Mouse (Mus musculus) kidney, postnatal 25 days (tissue): Measurements from ENCODE around the gene Olfr312.
"Not testable (repeated sequence)": the region's sequence is repeated elsewhere in the genome, so short reads cannot be mapped to it uniquely, and the experiment has no call there.

ENCODE experiments used
- DNase-seq, 2 experiments: peaks; one replicate each; pipeline ENCODE4 v3.0.0; 2021; ENCODE audit warnings: mixed read lengths in 2 of 2

Gene Olfr312

DNA sequence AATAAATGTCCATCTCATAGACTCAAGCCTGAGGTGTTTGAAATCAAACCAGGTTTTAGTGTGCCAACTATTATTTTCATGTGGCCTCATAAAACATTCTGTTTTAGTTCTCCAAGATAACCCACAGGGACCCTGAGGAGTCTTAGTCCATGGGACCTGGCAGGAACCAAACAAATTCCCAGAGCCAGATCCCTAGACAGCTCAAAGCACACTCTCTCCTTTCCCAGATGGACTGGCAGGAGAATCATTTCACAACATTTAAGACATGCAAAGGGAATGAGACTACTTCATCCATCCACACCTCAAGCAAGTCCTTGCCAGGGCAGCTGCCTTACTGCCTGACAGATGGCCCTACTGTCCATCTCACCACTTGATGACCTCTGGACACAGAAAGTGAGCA, at the start of gene Olfr312:
TSS of gene Olfr312 (plus strand) at position 301 of the 400 bp plus-strand sequence.
- DNase-seq: not testable (repeated sequence)

DNA sequence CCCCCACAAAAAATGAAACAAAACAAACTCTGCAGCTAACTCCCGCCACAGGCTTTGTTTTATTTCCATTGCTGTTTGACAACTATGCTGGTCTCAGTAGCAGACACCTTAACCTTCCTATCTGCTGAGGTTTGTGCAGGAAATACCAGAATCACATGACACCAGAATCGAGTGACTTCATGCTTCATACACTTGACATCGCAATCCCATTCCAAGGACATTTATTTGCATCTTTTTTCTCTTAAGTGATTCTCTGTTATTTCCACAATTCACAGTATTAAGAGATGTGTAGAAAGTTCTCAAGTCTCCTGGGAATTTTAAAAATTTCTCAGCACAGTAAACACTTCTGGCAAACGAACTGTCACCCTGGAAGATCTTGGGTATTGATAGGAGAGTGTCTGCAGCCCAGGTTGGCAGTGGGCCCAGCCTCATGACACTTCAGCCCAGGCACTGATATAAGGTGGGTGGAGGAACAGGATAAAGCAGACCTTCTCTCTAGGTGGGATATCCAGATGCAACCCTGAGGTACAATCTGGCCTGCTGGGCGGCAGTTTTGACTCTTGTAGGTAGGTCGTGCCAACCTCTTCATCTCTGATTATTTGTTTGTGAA, 46.5 kb upstream of the Olfr312 start, which contains the start of gene Olfr314:
TSS of gene Olfr314 (plus strand) at position 473 of the 610 bp plus-strand sequence.
- DNase-seq: no peak

DNA sequence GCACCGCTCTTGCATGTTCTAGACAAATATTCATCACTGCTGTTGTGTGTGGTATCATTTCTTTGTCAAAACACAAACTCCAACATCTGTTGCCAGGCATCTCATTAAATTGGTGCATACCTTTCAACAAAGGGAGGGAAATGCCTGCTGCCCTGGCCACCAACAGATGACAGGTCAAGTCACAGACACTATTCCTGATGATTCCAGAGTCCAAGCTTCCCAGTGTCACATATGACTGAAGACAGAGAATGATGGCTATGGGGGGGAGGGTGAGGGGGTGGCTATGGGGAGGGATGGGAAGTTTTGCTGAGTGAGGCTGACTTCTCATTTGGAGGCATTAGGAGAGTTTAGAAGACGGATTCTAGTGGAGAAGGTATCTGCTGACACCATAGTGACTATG, 44.9 kb upstream of the Olfr312 start:
- DNase-seq: no peak

DNA sequence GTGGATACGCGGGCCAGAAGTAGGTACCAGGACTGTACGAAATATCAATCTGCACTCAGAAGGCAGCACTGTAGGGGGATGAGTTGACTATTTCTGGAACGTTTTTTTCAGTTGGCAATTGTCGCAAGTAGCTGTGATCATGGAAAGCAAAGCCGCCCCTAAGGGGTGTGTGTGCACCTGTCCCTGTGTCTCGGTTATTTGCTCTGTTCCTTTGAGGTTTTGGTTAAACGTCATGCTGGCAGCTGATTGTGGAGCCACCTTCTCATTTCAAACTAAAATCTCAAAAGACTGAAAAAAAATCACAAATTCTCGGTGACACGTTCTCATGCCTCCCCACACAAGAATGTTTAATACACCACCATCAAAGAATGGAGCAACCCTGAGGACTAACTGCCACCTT, 41.4 kb upstream of the Olfr312 start:
- no peak for DNase-seq

GRCm38 (mm10) chr11:58788346-58788745, 40.7 kb upstream of the Olfr312 start:
- no peak for DNase-seq

DNA sequence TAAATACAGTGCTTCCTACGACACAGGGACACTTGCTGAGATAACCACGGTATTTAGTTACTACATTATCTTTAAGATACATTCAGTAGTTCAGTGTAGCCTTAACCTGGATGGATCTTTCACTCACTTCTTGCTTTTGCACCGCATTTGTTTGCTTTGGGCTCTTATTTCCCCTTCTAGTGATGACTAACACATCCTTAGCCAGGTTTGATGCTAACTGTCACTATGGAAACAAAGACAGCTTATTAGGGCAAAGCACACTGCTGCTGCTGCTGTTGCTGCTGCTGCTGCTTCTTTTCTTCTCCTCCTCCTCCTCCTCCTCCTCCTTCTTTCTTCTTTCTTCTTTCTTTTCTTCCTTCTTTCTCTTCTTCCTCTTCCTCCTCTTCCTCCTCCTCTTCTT, 39.5 kb upstream of the Olfr312 start:
- no peak for DNase-seq

GRCm38 (mm10) chr11:58790053-58790452, 39.0 kb upstream of the Olfr312 start:
- no peak for DNase-seq

DNA sequence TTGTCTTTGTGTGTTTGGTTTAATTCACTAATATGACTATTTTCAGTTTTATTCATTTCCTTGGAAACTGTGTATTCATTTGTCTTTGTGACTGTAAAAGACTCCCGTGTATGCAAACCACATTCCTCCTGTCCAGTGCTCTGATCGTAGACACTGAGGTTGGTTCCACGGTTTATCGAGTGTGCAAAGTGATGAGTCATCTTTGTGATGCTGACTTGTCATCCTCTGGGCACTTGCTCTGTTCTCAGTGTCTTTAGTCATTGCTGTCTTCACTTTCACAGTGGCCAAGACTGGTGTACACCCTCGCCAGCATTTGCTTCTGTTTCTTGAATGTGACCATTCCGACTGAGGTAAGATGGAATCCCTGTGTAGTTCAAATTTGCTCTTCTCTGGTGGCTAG, 38.4 kb upstream of the Olfr312 start:
- DNase-seq: no peak

DNA sequence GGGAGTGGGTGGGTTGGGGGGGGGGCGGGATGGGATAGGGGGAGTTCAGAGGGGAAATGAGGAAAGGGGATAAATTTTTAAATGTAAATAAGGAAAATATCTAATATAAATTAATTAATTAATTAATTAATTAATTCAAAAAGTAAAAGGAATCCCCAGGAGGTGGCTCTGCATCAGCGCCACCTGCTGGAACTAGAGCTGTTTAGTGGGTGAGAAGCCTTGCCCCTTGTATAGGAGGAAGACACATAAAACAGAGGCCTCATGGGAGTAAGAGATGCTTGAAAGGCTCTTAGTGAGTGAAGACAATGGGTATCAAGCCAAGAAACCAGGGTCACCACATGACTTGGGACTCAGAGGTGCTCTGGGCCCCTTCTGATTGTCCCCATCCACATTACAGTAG, 33.2 kb upstream of the Olfr312 start:
- no peak for DNase-seq

DNA sequence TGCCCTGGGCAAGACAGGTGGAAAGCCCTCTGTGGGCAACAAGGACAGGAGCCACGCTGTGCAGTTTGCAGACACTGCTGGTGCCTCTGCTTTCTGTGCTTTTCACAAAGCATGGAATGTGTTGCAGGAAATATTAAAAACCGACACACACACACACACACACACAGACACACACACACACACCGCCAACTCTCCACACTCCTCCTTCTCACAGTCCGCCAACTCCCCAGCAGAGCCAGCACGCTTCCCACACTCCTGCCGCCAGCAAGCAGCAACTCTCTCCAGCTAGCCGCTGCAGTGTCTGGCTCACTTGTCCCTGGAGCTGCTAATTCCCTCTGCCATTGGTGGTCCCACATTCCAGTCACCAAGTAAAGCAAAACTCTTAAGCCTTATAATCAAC, 32.2 kb upstream of the Olfr312 start:
- DNase-seq: no peak

GRCm38 (mm10) chr11:58799747-58800146, 29.3 kb upstream of the Olfr312 start:
- DNase-seq: no peak

- no peak for DNase-seq
These were observed 27.3 kb upstream of the Olfr312 start, which contains the start of gene Fam183b for GRCm38 (mm10) chr11:58801558-58802228. Fam183b (minus strand) TSS chr11:58801960.

DNA sequence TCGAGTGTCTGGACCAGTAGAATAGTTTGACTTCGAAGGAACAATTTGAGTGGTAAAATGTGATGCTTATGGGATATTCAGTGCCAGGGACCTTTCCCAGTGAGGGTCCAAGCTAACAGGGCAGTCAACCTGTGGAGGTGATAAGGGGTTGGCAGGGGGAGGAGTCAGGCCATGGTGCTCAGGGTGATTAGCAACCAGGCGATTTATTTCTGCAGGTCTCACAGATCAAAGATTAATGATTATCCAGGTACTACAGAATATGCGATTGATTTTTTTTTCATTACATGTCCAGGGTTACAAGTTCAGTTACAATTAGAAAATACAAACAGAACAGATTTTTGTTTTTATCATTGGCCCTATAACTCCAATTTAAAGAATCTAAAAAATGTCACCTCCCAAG, 25.2 kb upstream of the Olfr312 start:
- DNase-seq: no peak

DNA sequence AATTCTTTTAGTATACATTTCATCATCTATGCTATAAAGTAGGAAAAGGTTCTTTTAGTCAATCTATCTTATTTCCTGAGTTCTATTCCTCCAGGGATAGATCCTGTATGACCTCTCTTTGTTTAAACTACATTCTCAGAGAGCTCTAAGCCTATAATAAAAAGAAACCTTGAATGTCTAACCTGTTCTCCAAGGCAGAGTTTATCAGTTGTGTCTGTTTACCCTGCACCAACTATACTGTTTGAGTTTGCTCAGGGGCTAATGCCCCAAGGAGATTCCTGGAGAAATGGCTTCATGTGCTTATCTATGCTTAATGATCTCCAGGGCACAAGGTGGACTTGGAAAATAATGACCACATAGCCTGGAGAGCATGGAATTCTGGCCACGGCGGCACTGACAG, 24.6 kb upstream of the Olfr312 start:
- no peak for DNase-seq

DNA sequence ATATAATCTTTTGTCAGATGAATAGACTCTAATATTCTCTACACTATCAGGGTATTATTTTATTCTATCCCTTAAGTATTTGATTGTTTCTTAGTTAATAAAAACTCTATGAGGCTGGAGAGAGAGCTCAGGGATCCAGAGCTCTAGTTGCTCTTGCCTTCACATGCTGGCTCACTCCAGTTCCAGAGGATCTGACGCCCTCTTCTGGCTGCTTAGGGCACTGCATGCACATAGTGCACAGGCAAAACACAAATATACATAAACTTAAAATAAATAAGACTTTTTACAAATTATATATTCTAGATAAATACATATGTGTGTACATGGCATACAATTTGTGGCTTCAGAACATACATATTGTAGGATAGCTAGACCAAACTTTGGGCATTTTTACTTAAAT, 17.0 kb upstream of the Olfr312 start:
- DNase-seq: no peak

DNA sequence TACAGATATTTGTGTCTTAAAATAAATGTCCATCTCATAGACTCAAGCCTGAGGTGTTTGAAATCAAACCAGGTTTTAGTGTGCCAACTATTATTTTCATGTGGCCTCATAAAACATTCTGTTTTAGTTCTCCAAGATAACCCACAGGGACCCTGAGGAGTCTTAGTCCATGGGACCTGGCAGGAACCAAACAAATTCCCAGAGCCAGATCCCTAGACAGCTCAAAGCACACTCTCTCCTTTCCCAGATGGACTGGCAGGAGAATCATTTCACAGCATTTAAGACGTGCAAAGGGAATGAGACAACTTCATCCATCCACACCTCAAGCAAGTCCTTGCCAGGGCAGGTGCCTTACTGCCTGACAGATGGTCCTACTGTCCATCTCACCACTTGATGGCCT, 14.3 kb upstream of the Olfr312 start, which contains the start of gene Olfr313:
TSS of gene Olfr313 (plus strand) at position 301 of the 400 bp plus-strand sequence.
- not testable (repeated sequence) for DNase-seq

- no peak for DNase-seq
These were observed 13.4 kb upstream of the Olfr312 start for GRCm38 (mm10) chr11:58815676-58816075.

- DNase-seq: no peak
These were observed 727 bp downstream of the Olfr312 start for GRCm38 (mm10) chr11:58829764-58830163.

DNA sequence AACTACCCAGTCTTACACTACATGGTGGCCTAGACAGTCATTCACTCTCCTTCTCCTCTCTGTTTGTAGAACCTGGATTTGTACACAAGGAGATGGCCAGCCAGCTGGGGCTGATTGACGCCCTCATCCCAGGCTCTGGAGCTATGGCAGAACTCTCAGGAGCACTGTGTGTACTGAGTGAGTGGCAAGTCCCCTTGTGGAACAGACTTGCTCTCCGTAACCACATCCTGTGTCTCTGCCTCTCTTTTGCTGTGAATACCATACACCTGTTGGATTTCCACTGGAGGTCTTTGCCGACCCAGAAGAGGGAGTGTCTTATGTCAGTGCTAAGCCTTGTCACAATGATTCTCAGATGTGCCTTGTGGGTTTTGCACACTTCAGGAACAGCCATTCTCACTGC, 3.5 kb downstream of the Olfr312 start:
- not testable (repeated sequence) for DNase-seq

GRCm38 (mm10) chr11:58838951-58839350, 9.9 kb downstream of the Olfr312 start, which contains the start of gene Olfr311:
Olfr311 (plus strand) TSS chr11:58839251.
- not testable (repeated sequence) for DNase-seq

DNA sequence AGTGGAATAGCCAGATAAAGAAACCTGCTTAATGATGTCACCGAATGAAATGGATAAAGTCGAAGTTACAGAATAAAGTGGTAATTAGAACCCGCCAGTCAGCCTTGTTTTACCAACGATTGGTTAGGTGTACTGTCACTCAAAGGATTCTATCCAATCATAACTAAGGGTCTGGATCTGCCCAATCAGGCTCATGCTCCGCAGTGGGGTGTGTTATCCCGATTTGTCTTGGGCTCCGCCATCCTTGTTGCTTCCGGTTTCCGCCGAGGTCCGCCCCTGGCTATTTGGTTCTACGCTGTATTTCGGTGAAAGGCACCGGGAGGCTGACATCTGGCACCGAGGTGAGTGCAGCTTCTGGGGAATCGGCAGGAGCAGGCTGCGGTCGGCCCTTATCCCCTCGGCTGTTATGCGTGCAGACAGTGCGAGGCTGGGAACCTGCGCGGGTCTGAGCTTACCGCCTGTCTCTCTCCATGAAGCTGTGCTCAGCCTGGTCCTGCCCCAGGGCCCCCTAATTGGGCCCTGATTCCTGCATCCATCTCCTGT, 18.0 kb downstream of the Olfr312 start, which contains the start of gene Gm12258:
TSS of gene Gm12258 (plus strand) at position 240 of the 543 bp plus-strand sequence.
- DNase-seq: peak; percentile 89 to 94

DNA sequence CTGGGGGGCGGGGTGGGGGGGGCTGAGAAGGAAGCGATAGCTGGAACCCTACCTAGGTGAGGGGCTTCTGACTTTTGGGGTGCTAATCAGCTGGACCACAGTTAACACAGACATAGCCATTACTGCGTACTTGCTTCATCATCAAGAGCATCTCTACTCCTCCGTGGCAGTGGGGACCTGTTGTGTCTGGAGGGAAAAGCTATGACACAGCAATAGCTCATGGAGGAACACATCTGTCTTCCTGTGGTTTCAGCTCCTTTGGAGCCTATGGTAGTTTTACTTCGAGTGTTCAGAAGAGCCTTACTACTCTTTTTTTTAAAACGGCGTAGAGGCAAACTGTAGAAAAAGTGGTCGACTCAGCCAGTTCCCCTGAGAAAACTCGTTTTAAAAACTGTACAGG, 18.6 kb downstream of the Olfr312 start:
- no peak for DNase-seq

GRCm38 (mm10) chr11:58849731-58850130, 20.7 kb downstream of the Olfr312 start:
- DNase-seq: no peak

- DNase-seq: no peak
These were observed 31.7 kb downstream of the Olfr312 start for GRCm38 (mm10) chr11:58860744-58861143.
